Mouse (Mus musculus) embryo, embryonic 11.5 days (tissue): Measurements from ENCODE around the gene Bud31.
A peak's percentile ranks its signal among the peaks of the same experiment; 100 is the strongest.
"Not testable (repeated sequence)": the region's sequence is repeated elsewhere in the genome, so short reads cannot be mapped to it uniquely, and the experiment has no call there.

Experiments used
- DNase-seq: peaks from one replicate; pipeline ENCODE4 v3.0.0-alpha.2; 2012; ENCODE audit warnings: low read depth, low spot score

The Bud31 gene

DNA sequence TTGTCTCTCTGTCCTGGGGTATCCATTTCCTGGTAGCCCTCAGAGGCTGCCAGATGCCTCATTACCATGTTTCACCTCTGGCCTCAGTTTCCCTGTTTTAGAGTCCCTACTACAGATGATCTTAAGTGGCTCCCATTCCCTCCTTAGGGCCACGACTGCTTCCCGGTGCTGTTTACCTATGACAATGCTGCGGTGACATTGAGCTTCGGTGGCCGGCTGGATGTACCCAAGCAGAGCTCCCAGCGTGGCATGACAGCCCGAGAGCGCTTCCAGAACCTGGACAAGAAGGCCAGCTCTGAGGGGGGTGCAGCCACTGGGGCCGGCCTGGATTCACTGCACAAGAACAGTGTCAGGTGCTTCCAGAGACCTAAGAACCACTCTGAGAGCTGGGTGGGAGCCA, 13.6 kb upstream of the Bud31 start:
- DNase-seq: no peak

- DNase-seq: no peak
Measured at GRCm38 (mm10) chr5:145129124-145129523, 11.0 kb upstream of the Bud31 start.

DNA sequence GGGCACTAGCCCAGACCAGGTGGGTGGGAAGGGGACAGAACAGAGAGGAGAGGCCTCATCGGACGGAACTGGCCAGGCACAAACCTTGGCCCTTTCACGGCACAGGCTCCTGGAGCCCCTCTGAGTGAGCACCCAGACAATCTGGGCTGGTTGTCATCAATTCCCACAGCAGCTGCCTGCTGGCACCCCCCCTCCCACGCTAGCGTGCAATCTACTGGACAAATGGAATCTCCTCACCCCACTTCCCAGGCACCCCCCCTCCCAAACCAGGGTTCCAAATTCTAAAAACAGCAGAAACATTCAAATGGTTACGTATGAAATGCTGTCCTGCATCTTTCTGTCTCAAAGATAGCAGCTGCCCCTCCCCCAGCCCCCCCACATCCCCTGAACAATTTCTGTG, 10.4 kb upstream of the Bud31 start:
- DNase-seq: not testable (repeated sequence)

GRCm38 (mm10) chr5:145130191-145130590, 10.0 kb upstream of the Bud31 start:
- no peak for DNase-seq

GRCm38 (mm10) chr5:145130995-145131394, 9.2 kb upstream of the Bud31 start:
- no peak for DNase-seq

GRCm38 (mm10) chr5:145133275-145133674, 6.9 kb upstream of the Bud31 start:
- DNase-seq: not testable (repeated sequence)

GRCm38 (mm10) chr5:145138836-145139235, 1.3 kb upstream of the Bud31 start:
- no peak for DNase-seq

DNA sequence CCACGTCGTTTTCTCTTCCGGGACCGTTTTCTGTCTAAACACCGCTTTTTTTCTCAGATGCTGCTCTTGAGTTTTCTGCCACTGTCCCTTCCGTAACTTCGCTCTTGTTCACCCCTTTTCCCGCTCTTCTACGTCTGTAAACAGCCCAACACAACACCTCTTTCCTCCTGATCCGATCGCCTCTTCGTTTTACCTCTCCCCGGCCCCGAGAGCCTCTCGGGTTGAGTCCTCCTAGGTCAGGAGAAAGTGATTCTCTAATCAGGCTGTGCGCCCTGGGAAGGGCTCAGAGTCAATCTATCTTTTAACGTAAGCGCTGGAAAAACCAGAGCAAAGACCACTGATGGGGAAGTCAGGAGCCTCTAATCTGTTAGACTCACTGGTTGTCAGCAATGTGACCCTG, 449 bp downstream of the Bud31 start:
- DNase-seq: no peak

DNA sequence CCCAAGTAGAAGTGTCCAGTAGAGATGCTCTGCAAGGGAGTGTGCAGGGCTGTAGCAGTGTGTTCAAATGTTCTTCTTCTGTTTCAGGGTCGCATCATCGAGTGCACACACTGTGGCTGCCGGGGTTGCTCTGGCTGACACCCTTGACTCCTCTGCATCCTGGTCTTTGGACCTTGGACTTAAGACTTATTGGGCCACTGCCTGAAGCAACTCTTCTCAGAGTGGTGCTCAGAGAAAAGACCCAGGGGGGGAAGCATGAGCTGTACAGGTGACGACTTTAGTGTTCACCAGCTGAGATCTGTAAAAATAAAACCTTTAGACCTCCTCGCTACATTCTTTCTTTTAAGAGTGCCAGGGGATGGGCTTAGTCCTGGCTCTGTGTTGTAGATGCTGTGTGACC, 7.6 kb downstream of the Bud31 start:
- no peak for DNase-seq

DNA sequence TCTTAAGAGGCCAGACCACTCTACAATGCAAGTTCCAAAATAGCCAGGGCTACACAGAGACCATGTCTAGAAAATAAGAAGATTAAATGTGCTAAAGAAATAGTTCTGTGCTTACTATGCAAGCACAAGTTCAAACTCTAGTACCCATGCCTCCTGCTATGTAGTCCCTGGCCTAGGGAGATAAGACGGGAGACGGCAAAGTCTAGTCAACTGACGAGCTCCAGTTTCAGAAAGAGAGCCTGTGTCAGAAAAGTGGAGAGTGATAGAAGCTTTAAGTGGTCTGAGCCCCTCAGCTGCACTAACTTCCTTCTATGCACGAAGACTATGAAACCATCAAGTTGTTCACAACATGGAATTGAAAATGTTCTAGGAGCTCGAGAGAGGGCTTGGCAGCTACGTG, 9.1 kb downstream of the Bud31 start:
- DNase-seq: no peak

DNA sequence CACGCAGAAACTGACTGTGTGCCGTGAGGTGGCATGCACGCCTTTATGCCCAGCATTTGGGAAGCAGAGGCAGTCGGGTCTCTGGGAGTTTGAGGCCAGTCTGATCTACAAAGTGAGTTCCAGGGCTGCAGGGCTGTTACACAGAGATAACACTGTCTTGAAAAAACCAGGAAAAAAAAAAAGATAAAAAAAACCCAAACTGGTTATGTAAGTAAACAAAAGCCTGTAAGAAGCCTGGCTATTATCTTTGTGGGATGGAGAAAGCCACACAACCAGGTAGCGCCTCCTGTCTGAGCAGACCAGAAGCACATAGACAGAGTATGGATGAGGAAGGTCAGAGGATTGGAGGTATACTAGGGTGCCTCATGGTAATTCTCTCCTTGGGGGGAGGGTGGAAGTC, 12.5 kb downstream of the Bud31 start:
- no peak for DNase-seq

DNA sequence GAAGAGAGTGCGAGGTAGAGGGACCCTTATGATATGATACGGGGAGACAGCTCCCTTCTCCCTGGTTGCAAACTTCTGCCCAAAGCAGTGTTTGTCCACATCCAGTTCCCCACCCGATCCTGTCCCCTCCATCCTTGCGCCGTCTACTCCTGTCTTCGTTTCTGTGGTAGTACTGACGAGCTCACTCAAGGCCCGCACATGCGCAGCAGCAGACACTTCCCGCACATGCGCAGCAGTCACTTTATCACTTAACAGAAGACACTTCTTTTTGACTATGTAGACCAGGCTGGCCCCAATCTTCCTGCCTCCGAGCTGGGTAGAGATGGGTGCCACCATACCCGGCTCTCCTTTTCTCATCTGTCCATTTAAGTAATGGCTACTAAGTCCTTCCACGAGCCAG, 21.2 kb downstream of the Bud31 start:
- DNase-seq: no peak

DNA sequence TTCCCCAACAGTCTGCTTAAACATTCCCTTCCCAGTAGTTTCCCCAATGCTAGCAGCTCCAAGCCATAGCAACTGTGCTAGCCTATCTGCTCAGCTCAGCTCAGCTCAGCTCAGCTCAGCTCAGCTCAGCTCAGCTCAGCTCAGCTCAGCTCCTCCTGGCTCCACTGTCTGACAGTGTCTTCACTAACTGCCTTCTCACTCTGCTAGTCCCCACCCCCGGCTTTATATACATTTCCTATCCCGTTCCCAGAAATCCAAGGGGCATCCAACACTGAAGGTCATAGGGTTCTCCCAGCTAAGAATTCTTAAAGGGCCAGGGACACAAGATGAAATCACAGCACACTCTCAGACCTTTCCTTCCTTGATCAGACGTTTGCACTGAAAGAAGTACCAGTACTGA, 24.5 kb downstream of the Bud31 start:
- DNase-seq: no peak

DNA sequence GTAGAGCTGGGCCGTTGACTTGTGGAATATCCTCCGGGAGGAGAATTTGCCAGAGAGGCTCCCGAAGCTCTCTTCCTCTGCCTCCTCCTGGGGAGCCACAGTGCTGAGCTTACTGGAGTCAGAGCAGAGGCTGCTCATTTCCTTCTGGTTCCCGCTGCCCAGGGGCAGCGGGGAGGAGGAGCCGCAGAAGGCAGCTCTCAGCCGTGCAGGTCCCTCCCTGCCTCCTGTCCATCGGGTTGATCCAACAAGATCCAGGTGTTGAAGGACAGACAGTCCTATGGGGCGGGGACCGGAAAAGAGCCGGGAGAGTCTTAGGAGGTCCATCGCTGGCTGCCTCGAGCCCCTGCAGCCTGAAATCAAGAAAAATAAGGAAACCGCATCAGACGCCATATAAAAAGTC, 25.0 kb downstream of the Bud31 start:
- no peak for DNase-seq

GRCm38 (mm10) chr5:145166536-145167305, 26.6 kb downstream of the Bud31 start, which contains the start of the genes Ptcd1 and Cpsf4:
TSS of gene Ptcd1 (minus strand) at chr5:145167108.
TSS of gene Cpsf4 (plus strand) at chr5:145167213.
- DNase-seq: peak; percentile 98

- DNase-seq: no peak
Measured at GRCm38 (mm10) chr5:145167306-145167661, 27.1 kb downstream of the Bud31 start.

DNA sequence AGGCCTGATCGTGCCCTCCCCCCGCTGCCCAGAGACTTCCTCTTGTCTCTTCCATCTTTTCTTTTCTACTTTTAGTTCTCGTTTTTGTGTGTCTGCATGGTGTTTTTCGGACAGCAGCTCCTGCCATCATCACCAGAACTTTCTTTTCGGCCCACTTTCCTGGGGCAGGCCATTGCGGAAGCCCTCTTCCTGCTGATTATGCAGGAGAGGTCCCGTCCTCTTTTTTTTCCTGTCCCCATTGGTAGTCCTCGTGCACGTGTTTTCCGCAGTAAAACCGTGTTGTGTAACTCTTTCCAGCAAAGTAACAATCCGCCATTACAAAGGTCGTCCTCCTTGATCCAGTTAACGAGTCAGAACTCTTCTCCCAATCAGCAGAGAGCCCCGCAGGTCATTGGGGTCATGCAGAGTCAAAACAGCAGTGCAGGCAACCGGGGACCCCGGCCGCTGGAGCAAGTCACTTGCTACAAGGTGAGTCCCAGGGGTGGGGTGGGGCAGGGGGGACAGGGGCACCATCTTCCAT, 38.4 kb downstream of the Bud31 start:
- DNase-seq: no peak

DNA sequence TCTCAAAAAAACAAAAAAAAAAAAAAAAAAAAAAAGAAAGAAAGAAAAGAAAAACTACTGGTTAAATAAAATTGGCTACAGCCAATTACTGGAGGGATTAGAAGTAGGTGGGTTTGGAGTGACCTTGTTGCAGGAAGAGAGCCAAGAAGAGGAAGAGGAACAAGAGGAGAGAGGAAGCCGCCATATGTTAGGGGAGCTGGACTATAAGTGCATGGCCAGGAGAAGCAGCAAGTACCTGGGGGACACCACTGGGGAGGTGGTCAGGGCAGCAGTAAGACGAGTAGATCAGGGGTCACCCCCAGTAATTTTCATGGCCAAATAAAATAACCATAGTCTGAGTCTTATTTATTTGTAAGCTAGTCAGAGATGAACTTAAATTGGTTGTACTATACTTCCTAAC, 45.1 kb downstream of the Bud31 start:
- DNase-seq: no peak

DNA sequence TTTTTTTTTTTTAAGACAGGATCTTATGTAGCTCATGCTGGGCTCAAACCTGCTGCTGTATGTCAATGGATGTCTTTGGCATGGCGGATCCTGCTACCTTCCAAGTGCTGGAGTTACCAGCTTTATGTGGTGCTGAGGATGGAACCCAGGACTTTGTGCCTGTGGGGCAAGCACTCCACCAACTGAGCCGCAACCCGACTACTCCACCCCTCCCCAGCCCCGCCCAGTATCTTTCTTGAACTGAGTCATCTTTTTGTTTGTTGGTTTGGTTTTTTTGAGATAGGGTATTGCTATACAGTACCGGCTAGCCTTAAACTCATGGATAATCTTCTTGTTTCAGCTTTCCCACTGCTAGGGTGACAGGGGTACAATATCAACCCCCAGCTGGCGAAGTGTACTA, 49.3 kb downstream of the Bud31 start:
- no peak for DNase-seq

DNA sequence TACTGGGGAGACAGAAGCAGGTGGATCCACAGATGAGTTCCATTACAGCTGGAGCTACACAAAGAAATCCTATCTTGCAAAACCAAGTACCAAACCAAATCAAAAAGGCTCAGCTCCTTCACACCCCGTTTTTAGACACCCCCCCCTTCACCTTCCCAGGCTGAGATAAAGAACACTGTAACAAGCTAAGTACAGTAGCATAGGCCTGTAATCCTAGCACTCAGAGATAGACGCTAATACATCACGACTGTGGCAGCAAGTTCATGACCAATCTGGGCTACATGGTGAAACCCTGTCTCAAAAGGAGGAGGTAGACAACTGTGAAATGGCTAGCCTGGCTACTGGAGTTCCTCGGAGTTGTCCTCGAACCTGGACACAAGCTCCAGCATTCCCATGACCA, 50.2 kb downstream of the Bud31 start:
- no peak for DNase-seq

- peak; percentile 78 for DNase-seq
Measured at GRCm38 (mm10) chr5:145190875-145191798, 51.0 kb downstream of the Bud31 start.

- no peak for DNase-seq
Measured at GRCm38 (mm10) chr5:145191962-145192361, 51.8 kb downstream of the Bud31 start, which contains the start of gene Atp5j2. TSS of gene Atp5j2 (minus strand) at chr5:145192062.
